Mouse (Mus musculus) liver, embryonic 15.5 days (tissue): Measurements from ENCODE around the gene Cdh18. TPM values are rescaled to one million over a fixed set of nuclear protein-coding genes. Genes with fewer than 3 reads are reported as not detected.

ENCODE experiments used
- ATAC-seq: fragments of 200-750 bp; cut with Nextera tagmentation; 2 replicates; pipeline ENCODE4 v1.8.0; 2017; ENCODE audit warnings: moderate number of reproducible peaks, mild to moderate bottlenecking, moderate library complexity; ENCODE audit not compliant: insufficient read depth
- H3K27ac ChIP-seq: fragments of 300-500 bp; sonication (generic); replicated peaks from 2 replicates; pipeline ENCODE4 v1.5.1; 2015; ENCODE audit warnings: mild to moderate bottlenecking, inconsistent platforms
- H3K27me3 ChIP-seq: fragments of 300-500 bp; sonication (generic); 2 replicates; pipeline ENCODE4 v1.6.1; 2015; ENCODE audit warnings: mild to moderate bottlenecking, inconsistent platforms
- H3K36me3 ChIP-seq: fragments of 300-500 bp; sonication (generic); replicated peaks from 2 replicates; pipeline ENCODE4 v1.6.1; 2015; ENCODE audit warnings: moderate library complexity, mild to moderate bottlenecking, inconsistent platforms
- H3K4me1 ChIP-seq: fragments of 300-500 bp; sonication (generic); replicated peaks from 2 replicates; pipeline ENCODE4 v1.6.1; 2015; ENCODE audit warnings: inconsistent platforms
- H3K4me2 ChIP-seq: fragments of 300-500 bp; sonication (generic); 2 replicates; pipeline ENCODE4 v1.6.1; 2015; ENCODE audit warnings: moderate library complexity, mild to moderate bottlenecking, inconsistent platforms
- H3K4me3 ChIP-seq: fragments of 300-500 bp; sonication (generic); replicated peaks from 2 replicates; pipeline ENCODE4 v1.5.1; 2015; ENCODE audit warnings: mild to moderate bottlenecking, inconsistent platforms
- H3K9ac ChIP-seq: fragments of 300-500 bp; sonication (generic); 2 replicates; pipeline ENCODE4 v1.6.1; 2015; ENCODE audit warnings: moderate library complexity, mild to moderate bottlenecking, inconsistent platforms
- H3K9me3 ChIP-seq: fragments of 300-500 bp; sonication (generic); replicated peaks from 2 replicates; pipeline ENCODE4 v1.6.1; 2016; ENCODE audit warnings: inconsistent platforms
- WGBS: fragments of 180-500 bp; shearing (Covaris S2); methylation state at CpG from one replicate; pipeline ENCODE4 v1.1.7; 2015; ENCODE audit warnings: mixed read lengths; ENCODE audit not compliant: insufficient replicate concordance; 5-methylcytosine and 5-hydroxymethylcytosine counted together
- polyA plus RNA-seq: library from polyadenylated mRNA; unstranded; fragments of >200 nt; fragmentation: Nextera tagmentation; extraction: Ambion mirVana; gene quantifications from 2 replicates; pipeline ENCODE4 v1.2.1, GENCODE M21; 2015

Cdh18 gene
- polyA plus RNA-seq, 1 experiment from 2014 or later = not detected

- Histone ChIP-seq H3K27ac (no peak overlapping the region), H3K9ac (no peak overlapping the region), H3K4me3 (no peak overlapping the region), H3K27me3 (no peaks in the 10 kb centered on the region), H3K9me3 (0 out of 2 replicates have a peak, but pooled peaks cover 2% of the 10 kb centered on the region), H3K4me1 (no peaks in the 10 kb centered on the region), H3K4me2 (no peak overlapping the region), H3K36me3 (no peaks in the 10 kb centered on the region)
- WGBS = 55% methylated on average over 7 of the region's 7 CpGs
- ATAC-seq = no peak
Measured at GRCm38 (mm10) chr15:23470527-23471475, 922.0 kb downstream of the Cdh18 start.

GRCm38 (mm10) chr15:23486306-23486705 is 937.5 kb downstream of the Cdh18 start:
- ATAC-seq = no peak
- Histone ChIP-seq H3K27ac (no peak overlapping the region), H3K4me3 (no peak overlapping the region), H3K9ac (no peak overlapping the region), H3K4me2 (no peak overlapping the region), H3K4me1 (no peaks in the 10 kb centered on the region), H3K27me3 (no peaks in the 10 kb centered on the region), H3K9me3 (no peaks in the 10 kb centered on the region), H3K36me3 (no peaks in the 10 kb centered on the region)
- 35% methylated on average over 1 of the region's 1 CpGs for WGBS

- no peaks in the 10 kb centered on the region for H3K27me3 ChIP-seq
- no peak overlapping the region for H3K4me3 ChIP-seq
- 45% methylated on average over 4 of the region's 4 CpGs for WGBS
- H3K4me2 ChIP-seq = no peak overlapping the region
- H3K9me3 ChIP-seq = no peaks in the 10 kb centered on the region
- no peak overlapping the region for H3K27ac ChIP-seq
- H3K4me1 ChIP-seq = no peaks in the 10 kb centered on the region
- no peak for ATAC-seq
- H3K36me3 ChIP-seq = no peaks in the 10 kb centered on the region
- no peak overlapping the region for H3K9ac ChIP-seq
Measured at GRCm38 (mm10) chr15:23506480-23506879, 957.7 kb downstream of the Cdh18 start.

GRCm38 (mm10) chr15:23509694-23510093 is 960.9 kb downstream of the Cdh18 start:
- no peak for ATAC-seq
- Histone ChIP-seq H3K9ac (no peak overlapping the region), H3K4me3 (no peak overlapping the region), H3K4me2 (no peak overlapping the region), H3K4me1 (no peaks in the 10 kb centered on the region), H3K36me3 (no peaks in the 10 kb centered on the region), H3K27ac (no peak overlapping the region), H3K27me3 (no peaks in the 10 kb centered on the region), H3K9me3 (no peaks in the 10 kb centered on the region)
- 36% methylated on average over 2 of the region's 2 CpGs for WGBS

GRCm38 (mm10) chr15:23515786-23516185 is 967.0 kb downstream of the Cdh18 start:
- no peaks in the 10 kb centered on the region for H3K27me3 ChIP-seq
- no peak overlapping the region for H3K27ac ChIP-seq
- no peaks in the 10 kb centered on the region for H3K4me1 ChIP-seq
- H3K4me2 ChIP-seq = no peak overlapping the region
- no peak for ATAC-seq
- H3K9ac ChIP-seq = no peak overlapping the region
- WGBS = 52% methylated on average over 3 of the region's 3 CpGs
- no peak overlapping the region for H3K4me3 ChIP-seq
- H3K9me3 ChIP-seq = no peaks in the 10 kb centered on the region
- no peaks in the 10 kb centered on the region for H3K36me3 ChIP-seq

- Histone ChIP-seq H3K27ac (no peak overlapping the region), H3K4me3 (no peak overlapping the region), H3K4me1 (no peaks in the 10 kb centered on the region), H3K36me3 (no peaks in the 10 kb centered on the region), H3K4me2 (no peak overlapping the region), H3K27me3 (no peaks in the 10 kb centered on the region), H3K9me3 (no peaks in the 10 kb centered on the region), H3K9ac (no peak overlapping the region)
- ATAC-seq = no peak
- WGBS = 55% methylated on average over 2 of the region's 2 CpGs
Measured at GRCm38 (mm10) chr15:23518079-23518478, 969.3 kb downstream of the Cdh18 start.
